Comparison of ENCODE assay signal across 21 mouse cellular contexts in genomic region chr9:32910641-32911040, GRCm38 (mm10).
DNase-seq lines count a peak whose midpoint lies in the region; ATAC-seq lines count a peak whose summit lies in the region.
"Had no signal": no experiment of that assay in that cellular context is flagged by ENCODE, and none has a peak within 500 bp of the region (broad histone marks: within the 10 kb centered on the region; RNA-seq: fewer than 3 reads in every experiment).

No protein-coding gene starts in this region.

- H3K4me1 ChIP-seq in forebrain, embryonic 15.5 days, result no peaks in the 10 kb centered on the region
- no peaks in the 10 kb centered on the region for H3K4me1 ChIP-seq in midbrain, embryonic 16.5 days (ENCODE audit: control insufficient read depth, insufficient read depth, low read length)
- H3K4me1 ChIP-seq: forebrain, embryonic 12.5 days had no signal

- H3K9ac ChIP-seq in forebrain, embryonic 15.5 days (replicated peaks), result no peak overlapping the region
- H3K9ac ChIP-seq in midbrain, embryonic 16.5 days (ENCODE audit: low read depth, low read length), result no peak overlapping the region
- H3K9ac ChIP-seq: forebrain, embryonic 12.5 days had no signal

- H3K4me3 ChIP-seq in forebrain, embryonic 15.5 days, result no peak overlapping the region
- no peak overlapping the region for H3K4me3 ChIP-seq in midbrain, embryonic 16.5 days (ENCODE audit: low read depth, low read length)
- H3K4me3 ChIP-seq: forebrain, embryonic 12.5 days; heart, adult 2 months; left cerebral cortex, adult 2 months; megakaryocyte, embryonic 14.5 days had no signal

- no peak overlapping the region for H3K4me2 ChIP-seq in forebrain, embryonic 15.5 days (replicated peaks)
- H3K4me2 ChIP-seq in midbrain, embryonic 16.5 days (ENCODE audit: low read length), result no peak overlapping the region
- H3K4me2 ChIP-seq: forebrain, embryonic 12.5 days had no signal

- peak; percentile 88 for DNase-seq in CD4-positive helper T cell, adult 2 months (ENCODE audit: low read depth, low spot score)
- peak; percentile 64 for DNase-seq in thymus, postnatal 0 days (ENCODE audit: low spot score)
- no peak for DNase-seq in testis, postnatal 14 days (ENCODE audit: low spot score)
- DNase-seq: cerebellum, adult 9-10 months; gastrocnemius, postnatal 14 days; heart, adult 2 months; kidney, adult 8-10 months; kidney, postnatal 4 days; layer of hippocampus, adult 9-11 months; left cerebral cortex, postnatal 4 days; liver; lung, postnatal 10 days; midbrain, embryonic 14.5 days had no signal

- H3K36me3 ChIP-seq in forebrain, embryonic 15.5 days, result no peaks in the 10 kb centered on the region
- H3K36me3 ChIP-seq in midbrain, embryonic 16.5 days (ENCODE audit: control insufficient read depth, insufficient read depth, low read length), result no peaks in the 10 kb centered on the region
- H3K36me3 ChIP-seq: forebrain, embryonic 12.5 days had no signal

- no peaks in the 10 kb centered on the region for H3K27me3 ChIP-seq in forebrain, embryonic 15.5 days
- no peaks in the 10 kb centered on the region for H3K27me3 ChIP-seq in midbrain, embryonic 16.5 days (ENCODE audit: control insufficient read depth, insufficient read depth, low read depth, low read length)
- H3K27me3 ChIP-seq: CH12.LX; forebrain, embryonic 12.5 days; megakaryocyte, embryonic 14.5 days had no signal

- 92% methylated on average over 7 of the region's 7 CpGs for WGBS in forebrain, embryonic 15.5 days
- WGBS in midbrain, embryonic 16.5 days, result 85% methylated on average over 7 of the region's 7 CpGs

- no peaks in the 10 kb centered on the region for H3K9me3 ChIP-seq in forebrain, embryonic 15.5 days
- no peaks in the 10 kb centered on the region for H3K9me3 ChIP-seq in midbrain, embryonic 16.5 days (replicated peaks; ENCODE audit: control insufficient read depth, low read length, poor library complexity, severe bottlenecking)
- H3K9me3 ChIP-seq: forebrain, embryonic 12.5 days; megakaryocyte, embryonic 14.5 days had no signal

- ATAC-seq in CD4-positive, CD25-positive, alpha-beta regulatory T cell, adult 4 months, result peak; percentile 54
- peak; percentile 60 for ATAC-seq in monocyte, adult 5-6 weeks (replicated peaks; ENCODE audit: insufficient number of reproducible peaks, low FRiP score, low TSS enrichment, poor library complexity, severe bottlenecking)
- ATAC-seq in forebrain, embryonic 15.5 days (replicated peaks), result no peak
- ATAC-seq in midbrain, embryonic 16.5 days, result no peak

- H3K27ac ChIP-seq in forebrain, embryonic 15.5 days (replicated peaks), result no peak overlapping the region
- H3K27ac ChIP-seq in midbrain, embryonic 16.5 days (ENCODE audit: low read length), result no peak overlapping the region
- H3K27ac ChIP-seq: forebrain, embryonic 12.5 days; heart, adult 2 months; left cerebral cortex, adult 2 months had no signal

Comparison
In these comparisons a context has a peak if more than half of its experiments do, and no peak if none do; other contexts are left out.
1. ATAC-seq: peak in CD4-positive, CD25-positive, alpha-beta regulatory T cell, adult 4 months (single experiment) and monocyte, adult 5-6 weeks (single experiment); none in forebrain, embryonic 15.5 days (single experiment) and midbrain, embryonic 16.5 days (single experiment).